Mouse (Mus musculus) thymus, adult 2 months (tissue): ENCODE measurements at regions not wholly inside any gene's neighbourhood (a gene's known extent, or its start where the extent isn't known, plus 50 kb on each side); places are given as distances from the start of the nearest gene placed in this dataset.

Experiments
- CTCF ChIP-seq: fragments of 200-500 bp; IDR thresholded peaks from 2 replicates; pipeline ENCODE4 v1.5.1; 2012; ENCODE audit warnings: mild to moderate bottlenecking, control low read depth, low read length, moderate library complexity, borderline replicate concordance; ENCODE audit not compliant: control insufficient read depth, poor library complexity, insufficient read depth; ENCODE audit errors: extremely low read depth
- POLR2A ChIP-seq: fragments of 200-500 bp; IDR thresholded peaks from 2 replicates; pipeline ENCODE4 v1.6.1; 2012; ENCODE audit warnings: mild to moderate bottlenecking, low read length, control low read depth, moderate library complexity; ENCODE audit not compliant: control insufficient read depth, poor library complexity, insufficient read depth; ENCODE audit errors: extremely low read depth

DNA sequence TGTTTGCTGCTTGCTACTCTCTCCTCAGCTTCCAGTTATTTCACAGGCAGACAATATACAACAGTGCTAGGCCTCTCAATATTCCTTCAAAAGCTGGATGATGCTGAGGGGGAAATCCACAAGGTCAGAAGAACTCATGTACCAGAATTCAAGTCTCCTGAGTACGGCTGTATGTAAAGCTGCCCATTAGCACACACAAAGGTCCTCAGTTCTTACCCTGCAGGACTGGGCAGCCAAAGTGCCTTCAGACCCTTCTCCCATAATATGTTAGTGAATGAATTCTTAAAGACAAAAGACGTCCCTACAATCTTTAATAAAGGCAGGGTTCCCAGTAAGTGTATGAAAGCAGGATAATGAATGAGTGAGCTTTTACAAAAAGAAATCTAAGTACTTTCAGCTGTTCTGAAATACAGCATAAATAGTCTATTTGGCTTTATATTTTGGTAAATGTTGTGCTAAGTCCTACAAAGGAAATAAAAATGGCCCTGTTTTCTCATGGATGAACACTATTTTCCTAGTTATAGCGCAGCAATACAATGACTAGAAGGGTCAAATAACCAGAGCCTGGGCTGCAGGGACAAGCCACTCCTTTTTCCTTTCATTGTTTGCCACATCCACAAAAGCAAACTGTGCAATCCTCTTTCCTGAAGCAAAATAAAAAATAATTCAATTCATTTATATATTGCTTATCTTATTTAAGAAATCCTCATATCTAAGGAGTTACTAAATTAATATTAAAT lies 384.8 kb upstream of the Ccnh start:
- no peak for TF ChIP-seq CTCF
- TF ChIP-seq POLR2A, result no peak
